In genomic region chrX:99975985-99976924, GRCm38 (mm10) we compare ENCODE assay signal across 8 mouse cellular contexts. TPM values are rescaled to one million over a fixed set of nuclear protein-coding genes. Genes with fewer than 3 reads are reported as not detected.
DNase-seq lines count a peak whose midpoint lies in the region; ATAC-seq and TF ChIP-seq lines count a peak whose summit lies in the region.

No protein-coding gene starts in this region.

- ATAC-seq in forebrain, embryonic 11.5 days (replicated peaks; ENCODE audit: low FRiP score): peak; percentile 28

- H3K36me3 ChIP-seq in forebrain, embryonic 11.5 days (ENCODE audit: control insufficient read depth, insufficient read depth, low read length): no peaks in the 10 kb centered on the region
- no peaks in the 10 kb centered on the region for H3K36me3 ChIP-seq in small intestine, adult 2 months (ENCODE audit: control insufficient read depth, insufficient read depth, low read length)

- no peaks in the 10 kb centered on the region for H3K4me1 ChIP-seq in forebrain, embryonic 11.5 days (replicated peaks; ENCODE audit: control insufficient read depth, insufficient read depth, low read length)
- peaks cover 2% of the 10 kb centered on the region; the same call in 1 of the 2 replicates for H3K4me1 ChIP-seq in small intestine, adult 2 months (ENCODE audit: control insufficient read depth, insufficient read depth, insufficient read length, low read length)

- TF ChIP-seq POLR2A in small intestine, adult 2 months (IDR thresholded peaks at IDR 0.05; ENCODE audit: low read depth, low read length): no peak

- H3K9ac ChIP-seq in forebrain, embryonic 11.5 days (ENCODE audit: low read length): peak overlapping the region; percentile 12

- no peak overlapping the region for H3K27ac ChIP-seq in forebrain, embryonic 11.5 days (ENCODE audit: low read depth, low read length)
- no peak overlapping the region for H3K27ac ChIP-seq in small intestine, adult 2 months (ENCODE audit: insufficient read depth, low read depth, low read length)

- no peak for TF ChIP-seq CTCF in small intestine, adult 2 months (IDR thresholded peaks at IDR 0.05; ENCODE audit: extremely low read depth, insufficient read length, insufficient replicate concordance, low read depth, low read length)

- peak; percentile 37 to 64 for DNase-seq in adrenal gland, adult (ENCODE audit: inconsistent age in 2 of 2, low spot score in 1 of 2)
- DNase-seq in adrenal gland, adult 8-10 months: no peak
- DNase-seq in adrenal gland, adult 2 months: peak; percentile 48
- DNase-seq in forebrain, embryonic 11.5 days (ENCODE audit: low spot score): peak; percentile 66
- DNase-seq in heart, postnatal 10 days: peak; percentile 33 to 34
- DNase-seq in kidney, postnatal 25 days: peak; percentile 15 to 49
- DNase-seq in lung, postnatal 4 days: peak; percentile 15 to 31

- H3K27me3 ChIP-seq in forebrain, embryonic 11.5 days (ENCODE audit: control insufficient read depth, insufficient read depth, low read length): peaks cover 7% of the 10 kb centered on the region; the same call in 1 of the 2 replicates
- H3K27me3 ChIP-seq in small intestine, adult 2 months (ENCODE audit: control insufficient read depth, insufficient read depth, low read length): 0 out of 2 replicates have a peak, but pooled peaks cover 3% of the 10 kb centered on the region

- intact Hi-C loops in heart, postnatal 10 days (cut with DNase I): loop anchor here (2.0 to 10.0 kb wide), 3 partner anchors 99 to 505 kb away; no protein-coding TSS in a partner anchor

- WGBS in forebrain, embryonic 11.5 days: 28% methylated on average over 41 of the region's 48 CpGs
- 11% methylated on average over 48 of the region's 48 CpGs for WGBS in small intestine, adult 2 months

- peak overlapping the region; percentile 55 for H3K4me2 ChIP-seq in forebrain, embryonic 11.5 days (ENCODE audit: low read depth, low read length, severe bottlenecking)

- H3K9me3 ChIP-seq in forebrain, embryonic 11.5 days (ENCODE audit: control insufficient read depth, low read length): no peaks in the 10 kb centered on the region

- H3K4me3 ChIP-seq in forebrain, embryonic 11.5 days (ENCODE audit: low read depth, low read length): peak overlapping the region; percentile 46
- H3K4me3 ChIP-seq in small intestine, adult 2 months (ENCODE audit: low read depth, low read length): peak overlapping the region; percentile 65

RNA-seq across cellular contexts. Expression of gene Eda, which starts 0.8 kb away (rescaled TPM):
- 10 to 100 TPM in 2 of 4 experiments, 1 to 10 TPM in 2; 5.5 to 11.4 (median 9.2) TPM for total RNA-seq in adrenal gland, adult 8-10 months (2022)
- 1 to 10 TPM; 8.2 to 10.0 TPM for total RNA-seq in adrenal gland, adult 2 months (2021)
- polyA plus RNA-seq in adrenal gland, adult 2 months (2012; rRNA removed): 2.8 and 3.1 TPM in 2 replicates
- 2.2 and 2.6 TPM in 2 replicates for polyA plus RNA-seq in forebrain, embryonic 11.5 days (2014; fragmentation: Nextera tagmentation; extraction: Ambion mirVana)
- total RNA-seq in heart, postnatal 10 days (2021): 1 to 10 TPM; 4.7 to 5.6 TPM
- 0.18 and 0.28 TPM in 2 replicates for polyA plus RNA-seq in small intestine, adult 2 months (2012; rRNA removed)
